ENCODE assay signal across 19 mouse cellular contexts in genomic region chr2:151985426-151986172, GRCm38 (mm10). TPM values are rescaled to one million over a fixed set of nuclear protein-coding genes. Genes with fewer than 3 reads are reported as not detected.
DNase-seq lines count a peak whose midpoint lies in the region; ATAC-seq and TF ChIP-seq lines count a peak whose summit lies in the region.
"Had no signal": no experiment of that assay in that cellular context is flagged by ENCODE, and none has a peak within 500 bp of the region (broad histone marks: within the 10 kb centered on the region; RNA-seq: fewer than 3 reads in every experiment).

No protein-coding gene starts in this region.

- peak; percentile 84 for ATAC-seq in kidney, embryonic 15.5 days (replicated peaks; ENCODE audit: low FRiP score)
- ATAC-seq in hindbrain, postnatal 0 days: no peak
- ATAC-seq: intestine, embryonic 15.5 days had no signal

- DNase-seq in kidney, adult 8-10 months: no peak
- DNase-seq in testis, postnatal 10 days (ENCODE audit: low spot score): no peak
- peak; percentile 11 for DNase-seq in embryonic facial prominence, embryonic 10.5 days (ENCODE audit: low spot score)
- DNase-seq in splenic B cell, adult 2 months (ENCODE audit: low read depth, low spot score): peak; percentile 38
- no peak for DNase-seq in hindbrain, postnatal 0 days (ENCODE audit: low spot score)
- DNase-seq: cerebellum, adult 9-11 months; embryo, embryonic 11 days; gastrocnemius, postnatal 25 days; left cerebral cortex, postnatal 4 days; lung, postnatal 10 days; right cerebral cortex, postnatal 14 days had no signal

- TF ChIP-seq CTCF in testis, adult 2 months (IDR thresholded peaks at IDR 0.05; ENCODE audit: control insufficient read depth, insufficient read depth, insufficient replicate concordance, low read depth, low read length): no peak
- TF ChIP-seq CTCF in hindbrain, postnatal 0 days (IDR thresholded peaks at IDR 0.05; ENCODE audit: low read depth): no peak

- no peaks in the 10 kb centered on the region for H3K36me3 ChIP-seq in kidney, embryonic 15.5 days
- no peaks in the 10 kb centered on the region for H3K36me3 ChIP-seq in testis, adult 2 months (ENCODE audit: control insufficient read depth, insufficient read depth, low read length)
- no peaks in the 10 kb centered on the region for H3K36me3 ChIP-seq in embryonic facial prominence, embryonic 10.5 days (replicated peaks)
- H3K36me3 ChIP-seq in splenic B cell, adult 2 months (ENCODE audit: control insufficient read depth, insufficient read depth, low read length, poor library complexity, severe bottlenecking): no peaks in the 10 kb centered on the region
- H3K36me3 ChIP-seq in hindbrain, postnatal 0 days (ENCODE audit: insufficient read depth, low read length): no peaks in the 10 kb centered on the region
- H3K36me3 ChIP-seq: hindbrain, embryonic 10.5 days; intestine, embryonic 15.5 days; neural tube, embryonic 12.5 days had no signal

- TF ChIP-seq POLR2A in testis, adult 2 months (IDR thresholded peaks at IDR 0.05; ENCODE audit: control insufficient read depth, low read depth, low read length): no peak

- H3K9me3 ChIP-seq in kidney, embryonic 15.5 days (replicated peaks): no peaks in the 10 kb centered on the region
- no peaks in the 10 kb centered on the region for H3K9me3 ChIP-seq in embryonic facial prominence, embryonic 10.5 days
- H3K9me3 ChIP-seq in hindbrain, postnatal 0 days (ENCODE audit: low read length): no peaks in the 10 kb centered on the region
- H3K9me3 ChIP-seq: hindbrain, embryonic 10.5 days; intestine, embryonic 15.5 days; neural tube, embryonic 12.5 days had no signal

- H3K4me1 ChIP-seq in kidney, embryonic 15.5 days: peaks cover 21% of the 10 kb centered on the region
- peaks cover 6% of the 10 kb centered on the region; the same call in 1 of the 2 replicates for H3K4me1 ChIP-seq in testis, adult 2 months (ENCODE audit: control insufficient read depth, insufficient read depth, low read length)
- H3K4me1 ChIP-seq in embryonic facial prominence, embryonic 10.5 days: peaks cover 11% of the 10 kb centered on the region
- no peaks in the 10 kb centered on the region for H3K4me1 ChIP-seq in hindbrain, postnatal 0 days (ENCODE audit: insufficient read depth, low read length)

- no peak overlapping the region for H3K4me3 ChIP-seq in kidney, embryonic 15.5 days (replicated peaks)
- H3K4me3 ChIP-seq in testis, adult 2 months (ENCODE audit: control insufficient read depth, low read depth, low read length): no peak overlapping the region
- no peak overlapping the region for H3K4me3 ChIP-seq in embryonic facial prominence, embryonic 10.5 days
- H3K4me3 ChIP-seq in hindbrain, postnatal 0 days (ENCODE audit: low read length): no peak overlapping the region
- H3K4me3 ChIP-seq: hindbrain, embryonic 10.5 days; intestine, embryonic 15.5 days; layer of hippocampus, adult 2 months; neural tube, embryonic 12.5 days had no signal

- 26% methylated on average over 7 of the region's 7 CpGs for WGBS in kidney, embryonic 15.5 days
- WGBS in embryonic facial prominence, embryonic 10.5 days: 66% methylated on average over 7 of the region's 7 CpGs
- WGBS in hindbrain, postnatal 0 days: 73% methylated on average over 7 of the region's 7 CpGs

- H3K4me2 ChIP-seq in kidney, embryonic 15.5 days: 0 out of 2 replicates have a peak overlapping the region, but pooled peaks have one; percentile 1
- no peak overlapping the region for H3K4me2 ChIP-seq in hindbrain, postnatal 0 days (ENCODE audit: low read depth, low read length)
- H3K4me2 ChIP-seq: heart, embryonic 11.5 days; intestine, embryonic 15.5 days; liver, embryonic 11.5 days; neural tube, embryonic 12.5 days had no signal

- no peaks in the 10 kb centered on the region for H3K27me3 ChIP-seq in kidney, embryonic 15.5 days
- no peaks in the 10 kb centered on the region for H3K27me3 ChIP-seq in testis, adult 2 months (ENCODE audit: control insufficient read depth, insufficient read depth, low read length)
- no peaks in the 10 kb centered on the region for H3K27me3 ChIP-seq in embryonic facial prominence, embryonic 10.5 days (replicated peaks; ENCODE audit: low read depth, poor library complexity, severe bottlenecking)
- no peaks in the 10 kb centered on the region for H3K27me3 ChIP-seq in splenic B cell, adult 2 months (ENCODE audit: control insufficient read depth, insufficient read depth, low read length, poor library complexity, severe bottlenecking)
- H3K27me3 ChIP-seq in hindbrain, postnatal 0 days (ENCODE audit: insufficient read depth, low read length): no peaks in the 10 kb centered on the region
- H3K27me3 ChIP-seq: intestine, embryonic 15.5 days; neural tube, embryonic 12.5 days had no signal

- no peak overlapping the region for H3K9ac ChIP-seq in kidney, embryonic 15.5 days
- no peak overlapping the region for H3K9ac ChIP-seq in hindbrain, postnatal 0 days (replicated peaks; ENCODE audit: low read length)
- H3K9ac ChIP-seq: intestine, embryonic 15.5 days; neural tube, embryonic 12.5 days had no signal

- H3K27ac ChIP-seq in kidney, embryonic 15.5 days: peak overlapping the region; percentile 60
- 0 out of 2 replicates have a peak overlapping the region, but pooled peaks have one; percentile 29 for H3K27ac ChIP-seq in testis, adult 2 months (ENCODE audit: control insufficient read depth, insufficient read depth, low read depth, low read length)
- H3K27ac ChIP-seq in embryonic facial prominence, embryonic 10.5 days (replicated peaks): no peak overlapping the region
- H3K27ac ChIP-seq in hindbrain, postnatal 0 days: no peak overlapping the region
- H3K27ac ChIP-seq: intestine, embryonic 15.5 days; layer of hippocampus, adult 2 months; neural tube, embryonic 12.5 days had no signal

RNA-seq across cellular contexts. Expression of gene Fam110a, which starts 5.6 kb away (rescaled TPM):
- polyA plus RNA-seq in kidney, embryonic 15.5 days (2015; fragmentation: Nextera tagmentation; extraction: Ambion mirVana): 29.1 and 29.2 TPM in 2 replicates
- polyA plus RNA-seq in testis, adult 2 months (2012; rRNA removed): 175 and 190 TPM in 2 replicates
- 48.4 and 55.0 TPM in 2 replicates for polyA plus RNA-seq in embryonic facial prominence, embryonic 10.5 days (2016; fragmentation: Nextera tagmentation; extraction: Ambion mirVana)
- total RNA-seq in hindbrain, postnatal 0 days (2014; rRNA removed): 25.4 and 27.3 TPM in 2 replicates
- polyA plus RNA-seq in hindbrain, postnatal 0 days (2015; fragmentation: Nextera tagmentation; extraction: Ambion mirVana): 35.8 and 36.5 TPM in 2 replicates

RNA-seq across cellular contexts. Expression of gene Slc52a3, which starts 10.7 kb away (rescaled TPM):
- 13.3 and 16.3 TPM in 2 replicates for polyA plus RNA-seq in kidney, embryonic 15.5 days (2015; fragmentation: Nextera tagmentation; extraction: Ambion mirVana)
- 37.6 and 52.4 TPM in 2 replicates for polyA plus RNA-seq in testis, adult 2 months (2012; rRNA removed)
- polyA plus RNA-seq in embryonic facial prominence, embryonic 10.5 days (2016; fragmentation: Nextera tagmentation; extraction: Ambion mirVana): 0.63 and 0.80 TPM in 2 replicates
- 2.7 and 3.1 TPM in 2 replicates for total RNA-seq in hindbrain, postnatal 0 days (2014; rRNA removed)
- polyA plus RNA-seq in hindbrain, postnatal 0 days (2015; fragmentation: Nextera tagmentation; extraction: Ambion mirVana): 2.6 and 2.7 TPM in 2 replicates

Comparison
In these comparisons a context has a peak if more than half of its experiments do, and no peak if none do; other contexts are left out.
1. H3K27ac ChIP-seq: peak in kidney, embryonic 15.5 days (single experiment) and testis, adult 2 months (single experiment); none in embryonic facial prominence, embryonic 10.5 days (single experiment) and hindbrain, postnatal 0 days (single experiment).
2. DNase-seq: peak in embryonic facial prominence, embryonic 10.5 days (single experiment) and splenic B cell, adult 2 months (single experiment); none in kidney, adult 8-10 months (0 of 2), testis, postnatal 10 days (single experiment) and hindbrain, postnatal 0 days (single experiment).